Mouse (Mus musculus) layer of hippocampus, postnatal 25 days (tissue): ENCODE measurements around the gene Atp5f1. TPM values are rescaled to one million over a fixed set of nuclear protein-coding genes. Genes with fewer than 3 reads are reported as not detected.
"Not testable (repeated sequence)": the region's sequence is repeated elsewhere in the genome, so short reads cannot be mapped to it uniquely, and the experiment has no call there.

Experiments
- DNase-seq, 2 experiments: peaks; one replicate each; pipeline ENCODE4 v3.0.0; 2022; ENCODE audit warnings: mixed read lengths in 2 of 2, low spot score in 1 of 2; ENCODE audit errors: extremely low spot score in 1 of 2
- total RNA-seq, 2 experiments: library from RNA; stranded (reverse); gene quantifications; 2 replicates each; pipeline ENCODE4 v1.2.3; 2021

Gene Atp5f1
- 100 to 1,000 TPM; 289 to 314 TPM for total RNA-seq

DNA sequence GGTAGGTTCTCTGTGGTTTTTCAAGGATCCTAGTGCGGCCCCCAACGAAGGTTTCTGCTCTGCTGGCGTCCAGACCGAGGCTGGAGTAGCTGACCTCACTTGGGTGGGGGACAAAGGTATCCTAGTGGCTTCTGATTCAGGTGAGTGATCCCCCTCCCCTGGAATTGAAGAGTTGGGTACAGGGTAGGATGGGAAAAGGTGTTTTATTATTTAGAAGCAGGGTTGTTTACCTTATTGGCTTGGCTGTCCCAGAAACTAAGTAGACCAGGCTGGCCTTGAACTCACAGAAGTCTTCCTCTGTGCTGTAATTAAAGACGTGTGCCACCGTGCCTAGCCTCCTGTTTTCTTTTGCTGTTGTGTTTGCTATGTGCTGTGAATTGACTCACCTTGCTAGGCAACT lies at the start of gene Atp5f1:
TSS of gene Atp5f1 (minus strand) at position 101 of the 400 bp plus-strand sequence.
- DNase-seq = no peak

- not testable (repeated sequence) for DNase-seq
Measured at GRCm38 (mm10) chr3:106003360-106003759, 43.5 kb upstream of the Atp5f1 start.

- peak; percentile 7 to 18 for DNase-seq
Measured at GRCm38 (mm10) chr3:106001416-106002370, 41.8 kb upstream of the Atp5f1 start.

- DNase-seq = no peak
Measured at GRCm38 (mm10) chr3:106000707-106001375, 40.9 kb upstream of the Atp5f1 start.

DNA sequence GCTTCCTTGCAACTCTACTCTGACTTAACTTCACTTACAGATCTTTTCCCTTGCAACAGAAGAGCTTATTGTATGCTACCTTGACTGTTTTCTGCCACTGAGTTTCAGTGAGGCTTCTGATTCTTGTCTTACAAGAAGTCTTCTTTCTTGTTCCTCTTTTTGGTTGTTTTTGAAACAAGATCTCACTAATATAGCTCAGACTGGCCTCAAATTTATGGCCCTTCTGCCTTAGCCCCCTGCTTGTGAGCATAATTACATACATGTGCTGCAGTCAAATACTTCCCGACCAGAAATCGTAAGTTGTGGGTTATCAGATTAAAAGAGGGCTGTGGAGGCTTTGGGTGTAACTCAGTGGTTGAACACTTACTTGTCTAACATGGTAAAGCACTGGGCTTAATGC lies 34.8 kb upstream of the Atp5f1 start:
- no peak for DNase-seq

DNA sequence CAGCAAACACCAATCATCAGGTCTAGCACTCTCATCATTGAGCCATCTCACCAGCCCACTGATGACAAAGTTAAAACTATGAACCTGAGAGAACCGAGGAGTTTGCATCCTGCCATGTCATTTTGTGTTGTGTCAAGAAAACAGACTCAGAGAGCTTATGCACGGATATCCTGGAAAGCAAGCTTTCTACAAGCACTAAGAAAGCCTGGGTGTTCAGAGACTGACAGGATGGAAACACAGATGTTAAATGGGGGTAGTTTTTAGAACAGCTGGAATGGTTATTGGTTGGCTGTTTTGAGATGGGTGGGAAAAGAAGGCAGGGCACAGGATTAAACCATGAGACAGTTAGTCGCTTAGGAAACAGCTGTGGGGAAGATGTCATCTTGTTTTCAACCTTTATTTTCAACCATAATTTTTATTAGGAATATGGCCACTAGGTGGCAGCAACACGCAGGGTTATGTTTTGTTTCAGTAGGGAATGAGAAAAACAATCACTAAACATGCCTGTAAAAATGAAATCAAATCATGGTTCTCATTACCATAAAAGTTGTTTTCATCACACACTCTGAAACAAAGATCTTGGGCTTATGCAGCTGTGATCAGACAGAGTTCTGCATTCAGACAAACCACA lies 31.9 kb upstream of the Atp5f1 start:
- peak; percentile 24 to 71 for DNase-seq

DNA sequence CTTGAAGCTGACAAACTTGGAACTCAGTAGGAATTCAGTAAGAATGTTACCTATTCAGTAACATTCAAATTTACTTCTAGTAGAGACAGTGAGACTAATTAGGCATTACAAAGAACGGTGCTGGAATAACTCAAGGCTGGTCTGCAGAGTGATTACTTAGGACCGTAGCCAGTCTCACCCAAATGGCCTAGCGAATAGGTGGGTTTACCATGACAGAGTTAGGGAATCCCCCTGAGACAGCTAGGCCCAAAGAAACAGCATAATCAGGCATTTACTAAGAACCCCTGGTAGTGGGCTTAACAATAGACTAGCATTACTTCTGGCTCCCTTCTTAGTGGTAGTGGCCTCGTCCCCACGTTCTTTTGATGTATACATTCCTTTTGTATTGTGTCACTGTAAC lies 29.7 kb upstream of the Atp5f1 start:
- not testable (repeated sequence) for DNase-seq

GRCm38 (mm10) chr3:105974174-105974573 lies 14.3 kb upstream of the Atp5f1 start:
- DNase-seq = no peak

- no peak for DNase-seq
Measured at GRCm38 (mm10) chr3:105973411-105973810, 13.5 kb upstream of the Atp5f1 start, which contains the start of gene Ovgp1. Gene Ovgp1, plus strand, starts transcription at chr3:105973711.

- no peak for DNase-seq
Measured at GRCm38 (mm10) chr3:105971831-105972446, 12.0 kb upstream of the Atp5f1 start.

- no peak for DNase-seq
Measured at GRCm38 (mm10) chr3:105960700-105961099, 801 bp upstream of the Atp5f1 start.

GRCm38 (mm10) chr3:105959585-105959984 lies 314 bp downstream of the Atp5f1 start:
- no peak for DNase-seq

DNA sequence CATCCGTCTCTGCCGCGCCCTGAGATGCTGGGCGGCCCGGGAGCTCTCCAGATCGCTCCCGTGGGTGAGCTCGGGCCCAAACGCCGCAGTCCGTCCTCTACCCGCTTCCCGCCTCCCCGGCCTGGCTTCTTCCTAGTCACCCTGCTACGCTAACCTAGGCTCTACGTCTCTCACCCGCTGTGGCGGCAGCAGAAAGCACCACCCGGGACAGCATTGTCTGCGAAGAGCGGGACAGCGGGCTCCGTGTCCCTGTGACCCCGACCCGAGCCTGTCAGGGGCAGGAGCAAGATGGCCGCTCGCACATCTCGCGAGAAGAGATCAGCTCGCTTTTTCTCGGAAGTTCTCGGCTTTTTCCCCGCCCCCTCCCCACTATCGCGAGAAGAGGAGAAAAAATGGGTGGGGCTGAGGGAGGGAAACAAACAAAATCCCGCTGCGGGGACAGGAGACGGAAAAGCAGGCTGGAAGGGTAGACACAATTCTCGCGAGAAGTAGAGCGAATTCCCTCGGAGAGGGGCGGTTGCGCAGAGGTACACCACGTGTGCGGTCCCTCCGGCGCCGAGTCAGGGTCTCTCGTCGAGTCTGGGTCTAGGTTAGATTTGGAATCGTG lies 822 bp downstream of the Atp5f1 start, which contains the start of gene Wdr77:
TSS of gene Wdr77 (plus strand) at position 396 of the 607 bp plus-strand sequence.
- DNase-seq = peak; percentile 91

- DNase-seq = no peak
Measured at GRCm38 (mm10) chr3:105958204-105958603, 1.7 kb downstream of the Atp5f1 start.

DNA sequence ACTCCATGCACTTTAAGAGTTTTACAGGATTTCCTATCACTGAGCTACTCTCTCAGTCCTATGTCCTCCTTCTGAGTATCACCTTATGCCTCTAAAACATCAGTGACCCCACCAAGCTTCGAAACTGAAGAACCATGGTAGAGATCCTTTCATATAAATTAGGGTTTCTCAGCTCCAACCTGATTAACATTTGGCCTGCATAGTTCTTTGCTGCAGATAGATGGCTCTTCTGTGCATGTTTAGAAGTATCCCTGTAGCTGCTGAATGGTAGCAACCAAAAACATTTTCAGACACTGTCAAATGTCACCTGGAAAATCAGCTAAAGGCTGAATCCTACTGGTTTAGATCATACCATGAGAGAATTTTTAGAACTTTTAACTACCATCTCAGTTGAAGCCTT lies 2.7 kb downstream of the Atp5f1 start:
- no peak for DNase-seq

DNA sequence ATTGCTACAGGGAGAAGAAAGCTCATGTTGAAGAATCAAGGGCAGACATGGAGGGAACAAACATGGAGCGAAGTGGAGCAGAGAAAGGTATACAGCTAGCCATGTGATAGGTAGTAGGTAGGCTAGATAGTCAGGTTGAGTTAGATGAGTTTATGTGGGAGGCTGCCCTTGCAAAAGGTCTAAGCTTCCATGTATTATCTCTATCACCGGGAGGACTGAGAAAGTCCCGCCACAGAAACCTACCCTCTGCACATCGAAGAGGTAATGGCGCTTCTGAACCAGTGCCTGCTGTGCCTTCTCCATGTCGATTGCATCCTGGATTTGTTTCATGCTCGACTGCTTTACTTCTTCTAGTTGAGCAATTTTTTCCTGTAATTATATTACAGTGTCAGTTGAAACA lies 8.6 kb downstream of the Atp5f1 start:
- no peak for DNase-seq

DNA sequence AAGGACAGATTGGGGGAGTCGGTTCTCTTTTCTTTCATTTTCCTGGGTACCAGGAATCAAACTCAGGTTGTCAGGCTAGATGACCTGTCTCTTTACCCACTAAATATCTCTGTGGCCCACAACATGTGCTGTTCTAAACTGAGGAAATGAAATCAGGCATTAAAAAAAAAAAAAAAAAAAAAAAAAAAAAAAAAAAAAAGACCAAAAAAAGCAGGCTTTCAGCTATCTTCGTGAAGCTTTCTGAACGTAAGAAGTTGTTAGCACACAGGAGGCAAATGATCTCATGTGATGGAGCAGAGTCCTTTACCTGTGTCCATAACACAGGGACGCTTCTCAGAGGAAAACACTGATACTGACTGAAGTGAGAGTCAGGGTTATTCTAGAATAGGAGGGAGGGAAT lies 23.8 kb downstream of the Atp5f1 start:
- no peak for DNase-seq

- DNase-seq = no peak
Measured at GRCm38 (mm10) chr3:105935033-105935432, 24.9 kb downstream of the Atp5f1 start.

GRCm38 (mm10) chr3:105933926-105934325 lies 26.0 kb downstream of the Atp5f1 start:
- DNase-seq = no peak
